Mouse (Mus musculus): ENCODE measurements around the gene Gmeb2. TPM values are rescaled to one million over a fixed set of nuclear protein-coding genes. Genes with fewer than 3 reads are reported as not detected.

The Gmeb2 gene
- polyA plus RNA-seq, 1 experiment from 2014 or later: 18.1 TPM

- WGBS: 3% methylated on average over 34 of the region's 34 CpGs
- peak; percentile 34 for DNase-seq (ENCODE audit: low spot score)
- Histone ChIP-seq H3K36me3 (no peaks in the 10 kb centered on the region), H3K27me3 (ENCODE audit: low read depth, poor library complexity, severe bottlenecking) (peaks cover 65% of the 10 kb centered on the region), H3K4me3 (peak overlapping the region; percentile 48), H3K27ac (replicated peaks) (no peak overlapping the region), H3K4me1 (peaks cover 18% of the 10 kb centered on the region), H3K9me3 (replicated peaks) (no peaks in the 10 kb centered on the region)
Measured at GRCm38 (mm10) chr2:181212389-181213020, 75.3 kb downstream of the Gmeb2 start.

- Histone ChIP-seq H3K4me3 (no peak overlapping the region), H3K36me3 (no peaks in the 10 kb centered on the region), H3K27me3 (ENCODE audit: low read depth, poor library complexity, severe bottlenecking) (peaks cover 25% of the 10 kb centered on the region), H3K4me1 (no peaks in the 10 kb centered on the region), H3K27ac (replicated peaks) (no peak overlapping the region), H3K9me3 (replicated peaks) (no peaks in the 10 kb centered on the region)
- no peak for DNase-seq (ENCODE audit: low spot score)
- 79% methylated on average over 9 of the region's 9 CpGs for WGBS
Measured at GRCm38 (mm10) chr2:181206118-181206517, 81.7 kb downstream of the Gmeb2 start.

GRCm38 (mm10) chr2:181205678-181206077 is 82.2 kb downstream of the Gmeb2 start:
- 91% methylated on average over 5 of the region's 5 CpGs for WGBS
- Histone ChIP-seq H3K27ac (replicated peaks) (no peak overlapping the region), H3K4me1 (no peaks in the 10 kb centered on the region), H3K4me3 (no peak overlapping the region), H3K27me3 (ENCODE audit: low read depth, poor library complexity, severe bottlenecking) (peaks cover 20% of the 10 kb centered on the region), H3K36me3 (no peaks in the 10 kb centered on the region), H3K9me3 (replicated peaks) (no peaks in the 10 kb centered on the region)
- no peak for DNase-seq (ENCODE audit: low spot score)

DNA sequence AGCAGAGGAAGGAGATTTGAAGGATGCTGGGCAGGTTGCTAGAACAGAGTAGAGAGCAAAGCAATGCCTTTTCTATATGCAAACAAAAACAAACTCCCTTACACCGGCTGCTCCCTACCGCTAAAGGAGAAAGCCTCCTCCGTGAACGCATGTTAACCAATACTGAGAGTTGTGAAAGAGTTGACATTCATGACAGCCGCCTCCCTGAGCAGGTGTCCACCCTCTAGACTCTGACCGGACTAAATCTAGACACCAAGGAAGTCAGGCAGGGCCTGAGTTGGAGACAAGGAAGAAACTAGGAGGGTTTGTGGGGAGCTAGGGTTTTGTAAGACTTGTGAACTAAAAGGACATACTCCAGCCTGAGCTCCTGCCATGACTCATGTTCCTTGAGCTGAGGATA is 84.9 kb downstream of the Gmeb2 start:
- no peak for DNase-seq (ENCODE audit: low spot score)
- no peaks in the 10 kb centered on the region for H3K36me3 ChIP-seq
- no peaks in the 10 kb centered on the region for H3K9me3 ChIP-seq (replicated peaks)
- WGBS: 80% methylated on average over 6 of the region's 6 CpGs
- H3K4me3 ChIP-seq: no peak overlapping the region
- H3K4me1 ChIP-seq: no peaks in the 10 kb centered on the region
- no peaks in the 10 kb centered on the region for H3K27me3 ChIP-seq (ENCODE audit: low read depth, poor library complexity, severe bottlenecking)
- no peak overlapping the region for H3K27ac ChIP-seq (replicated peaks)

DNA sequence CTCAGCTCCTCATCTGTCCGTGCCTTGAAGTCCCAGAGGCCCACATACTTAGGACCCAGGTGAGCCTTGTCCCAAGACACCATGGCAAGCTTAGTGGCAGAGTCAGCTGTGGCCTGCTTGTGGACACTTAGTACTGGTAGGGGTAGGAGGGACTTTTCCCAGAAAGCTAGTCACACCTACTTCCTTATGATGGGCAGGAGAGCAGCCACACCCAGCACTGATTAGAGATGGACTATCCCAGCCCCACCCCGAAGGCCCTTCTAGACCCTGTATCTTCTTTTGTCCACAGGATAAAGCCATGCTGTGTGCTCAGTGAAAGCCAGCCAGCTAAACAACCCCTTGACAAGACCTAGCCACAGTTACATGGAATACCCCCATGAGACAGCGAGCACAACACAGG is 85.4 kb downstream of the Gmeb2 start, which contains the start of gene Ptk6:
Ptk6 (minus strand) TSS at position 368 of the 400 bp plus-strand sequence.
- H3K4me1 ChIP-seq: no peaks in the 10 kb centered on the region
- H3K36me3 ChIP-seq: no peaks in the 10 kb centered on the region
- no peak within 1 kb of the TSS for H3K4me3 ChIP-seq
- no peak for DNase-seq (ENCODE audit: low spot score)
- 88% methylated on average over 3 of the region's 3 CpGs for WGBS
- no peaks in the 10 kb centered on the region for H3K9me3 ChIP-seq (replicated peaks)
- no peak within 1 kb of the TSS for H3K27ac ChIP-seq (replicated peaks)
- no peaks in the 10 kb centered on the region for H3K27me3 ChIP-seq (ENCODE audit: low read depth, poor library complexity, severe bottlenecking)

DNA sequence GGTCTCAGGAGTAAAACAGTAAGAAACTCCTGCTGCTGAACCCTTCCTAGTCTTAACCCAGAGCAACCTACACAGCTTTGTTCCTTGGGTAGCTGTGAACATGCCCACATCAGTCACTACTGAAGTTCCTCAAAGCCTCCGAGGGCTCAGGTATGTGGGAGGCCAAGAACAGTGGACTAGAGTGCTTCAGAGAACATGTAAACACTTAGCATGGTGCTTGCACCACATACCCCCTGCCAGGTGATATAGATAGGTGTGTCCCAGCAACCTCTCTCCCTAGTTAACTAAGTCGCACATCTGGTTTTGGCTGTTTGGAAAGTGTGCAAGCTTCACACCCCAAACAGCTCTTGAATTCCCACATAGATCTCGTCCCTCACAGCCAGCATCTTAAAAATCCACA is 86.2 kb downstream of the Gmeb2 start:
- H3K36me3 ChIP-seq: no peaks in the 10 kb centered on the region
- H3K4me1 ChIP-seq: no peaks in the 10 kb centered on the region
- no peaks in the 10 kb centered on the region for H3K9me3 ChIP-seq (replicated peaks)
- WGBS: 88% methylated on average over 3 of the region's 3 CpGs
- no peaks in the 10 kb centered on the region for H3K27me3 ChIP-seq (ENCODE audit: low read depth, poor library complexity, severe bottlenecking)
- no peak overlapping the region for H3K4me3 ChIP-seq
- no peak overlapping the region for H3K27ac ChIP-seq (replicated peaks)
- no peak for DNase-seq (ENCODE audit: low spot score)

Other genes with a start within 250 kb of the Gmeb2 start
- 17.9 and 23.8 TPM in 2 replicates for gene Chrna4, start 244.5 kb downstream of the Gmeb2 start, polyA plus RNA-seq (2016; fragmentation: Nextera tagmentation; extraction: Ambion mirVana)
- gene Kcnq2, start 152.7 kb downstream of the Gmeb2 start, polyA plus RNA-seq (2016; fragmentation: Nextera tagmentation; extraction: Ambion mirVana): 3.5 and 9.7 TPM in 2 replicates
- gene Eef1a2, start 131.0 kb downstream of the Gmeb2 start, polyA plus RNA-seq (2016; fragmentation: Nextera tagmentation; extraction: Ambion mirVana): 0.29 TPM in 1 of 2 replicates, not detected in the other
- 375 and 418 TPM in 2 replicates for gene Ppdpf, start 100.8 kb downstream of the Gmeb2 start, polyA plus RNA-seq (2016; fragmentation: Nextera tagmentation; extraction: Ambion mirVana)
- 0.07 TPM in 1 of 2 replicates, not detected in the other for gene Ptk6, start 85.2 kb downstream of the Gmeb2 start, polyA plus RNA-seq (2016; fragmentation: Nextera tagmentation; extraction: Ambion mirVana)
- gene Srms, start 74.8 kb downstream of the Gmeb2 start, polyA plus RNA-seq (2016; fragmentation: Nextera tagmentation; extraction: Ambion mirVana): 0.10 and 0.20 TPM in 2 replicates
- gene Fndc11, start 68.0 kb downstream of the Gmeb2 start, polyA plus RNA-seq (2016; fragmentation: Nextera tagmentation; extraction: Ambion mirVana): 0.10 and 0.15 TPM in 2 replicates
- gene Helz2, start 46.0 kb downstream of the Gmeb2 start, polyA plus RNA-seq (2016; fragmentation: Nextera tagmentation; extraction: Ambion mirVana): 0.62 and 0.78 TPM in 2 replicates
- 133 and 240 TPM in 2 replicates for gene Stmn3, start 26.5 kb upstream of the Gmeb2 start, polyA plus RNA-seq (2016; fragmentation: Nextera tagmentation; extraction: Ambion mirVana)
- gene Rtel1, start 31.7 kb upstream of the Gmeb2 start, polyA plus RNA-seq (2016; fragmentation: Nextera tagmentation; extraction: Ambion mirVana): 61.5 and 71.4 TPM in 2 replicates
- 45.0 and 50.5 TPM in 2 replicates for gene Zgpat, start 76.9 kb upstream of the Gmeb2 start, polyA plus RNA-seq (2016; fragmentation: Nextera tagmentation; extraction: Ambion mirVana)
- gene Arfrp1, start 77.4 kb upstream of the Gmeb2 start, polyA plus RNA-seq (2016; fragmentation: Nextera tagmentation; extraction: Ambion mirVana): 79.2 and 85.6 TPM in 2 replicates
- 26.0 and 32.2 TPM in 2 replicates for gene Lime1, start 92.0 kb upstream of the Gmeb2 start, polyA plus RNA-seq (2016; fragmentation: Nextera tagmentation; extraction: Ambion mirVana)
- 16.8 and 19.0 TPM in 2 replicates for gene Zbtb46, start 171.4 kb upstream of the Gmeb2 start, polyA plus RNA-seq (2016; fragmentation: Nextera tagmentation; extraction: Ambion mirVana)
- 0.07 TPM in 1 of 2 replicates, not detected in the other for gene Abhd16b, start 205.2 kb upstream of the Gmeb2 start, polyA plus RNA-seq (2016; fragmentation: Nextera tagmentation; extraction: Ambion mirVana)
- 164 and 167 TPM in 2 replicates for gene Tpd52l2, start 209.1 kb upstream of the Gmeb2 start, polyA plus RNA-seq (2016; fragmentation: Nextera tagmentation; extraction: Ambion mirVana)
- gene Dnajc5, start 232.4 kb upstream of the Gmeb2 start, polyA plus RNA-seq (2016; fragmentation: Nextera tagmentation; extraction: Ambion mirVana): 95.6 and 110 TPM in 2 replicates